Mouse (Mus musculus): ENCODE measurements around the gene Cbln1. TPM values are rescaled to one million over a fixed set of nuclear protein-coding genes. Genes with fewer than 3 reads are reported as not detected.

Gene Cbln1
- polyA plus RNA-seq, 1 experiment from 2014 or later = 11.7 TPM

Other genes starting within 250 kb of the Cbln1 start
- not detected in 2 replicates for gene 4933402J07Rik, start 91.2 kb upstream of the Cbln1 start, polyA plus RNA-seq (2016; fragmentation: Nextera tagmentation; extraction: Ambion mirVana)

All from hindbrain, embryonic 10.5 days (tissue).